Mouse (Mus musculus) cerebellum, postnatal 36 days (tissue): Measurements from ENCODE around the gene Rmi2.
"Not testable (repeated sequence)": the region's sequence is repeated elsewhere in the genome, so short reads cannot be mapped to it uniquely, and the experiment has no call there.

ENCODE experiments used
- DNase-seq, 2 experiments: peaks; one replicate each; pipeline ENCODE4 v3.0.0; 2021 to 2022; ENCODE audit warnings: mixed read lengths in 2 of 2

Rmi2 gene

DNA sequence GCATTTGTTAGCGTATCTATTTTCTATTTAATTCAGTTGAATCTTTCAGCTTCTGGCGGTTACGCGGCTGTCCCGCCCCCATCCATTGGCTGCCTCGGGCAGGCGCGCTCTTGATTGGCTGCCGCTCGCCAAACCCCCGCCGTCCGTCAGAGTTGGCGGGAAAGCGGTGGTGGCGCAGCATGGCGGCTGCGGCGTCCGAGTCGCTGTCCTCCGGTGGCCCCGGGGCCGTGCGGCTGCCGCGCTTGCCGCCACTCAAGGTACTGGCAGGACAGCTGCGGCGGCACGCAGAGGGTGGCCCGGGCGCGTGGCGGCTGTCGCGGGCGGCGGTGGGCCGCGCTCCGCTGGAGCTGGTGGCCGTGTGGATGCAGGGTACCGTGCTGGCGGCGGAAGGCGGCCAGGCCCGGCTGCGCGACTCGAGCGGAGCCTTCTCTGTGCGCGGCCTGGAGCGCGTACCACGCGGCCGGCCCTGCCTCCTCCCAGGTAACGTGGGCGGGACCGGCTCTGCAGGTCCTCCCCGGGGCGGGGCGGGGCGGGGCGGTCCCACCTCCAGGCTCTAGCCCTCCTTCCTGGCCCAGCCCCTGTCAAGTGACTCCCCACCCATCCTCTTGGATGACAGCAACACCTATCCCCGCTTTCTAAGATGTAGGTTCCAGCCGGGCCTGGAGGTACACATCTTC is at the start of gene Rmi2:
Rmi2 (plus strand) TSS at position 149 of the 677 bp plus-strand sequence.
- peak; percentile 83 to 86 for DNase-seq

DNA sequence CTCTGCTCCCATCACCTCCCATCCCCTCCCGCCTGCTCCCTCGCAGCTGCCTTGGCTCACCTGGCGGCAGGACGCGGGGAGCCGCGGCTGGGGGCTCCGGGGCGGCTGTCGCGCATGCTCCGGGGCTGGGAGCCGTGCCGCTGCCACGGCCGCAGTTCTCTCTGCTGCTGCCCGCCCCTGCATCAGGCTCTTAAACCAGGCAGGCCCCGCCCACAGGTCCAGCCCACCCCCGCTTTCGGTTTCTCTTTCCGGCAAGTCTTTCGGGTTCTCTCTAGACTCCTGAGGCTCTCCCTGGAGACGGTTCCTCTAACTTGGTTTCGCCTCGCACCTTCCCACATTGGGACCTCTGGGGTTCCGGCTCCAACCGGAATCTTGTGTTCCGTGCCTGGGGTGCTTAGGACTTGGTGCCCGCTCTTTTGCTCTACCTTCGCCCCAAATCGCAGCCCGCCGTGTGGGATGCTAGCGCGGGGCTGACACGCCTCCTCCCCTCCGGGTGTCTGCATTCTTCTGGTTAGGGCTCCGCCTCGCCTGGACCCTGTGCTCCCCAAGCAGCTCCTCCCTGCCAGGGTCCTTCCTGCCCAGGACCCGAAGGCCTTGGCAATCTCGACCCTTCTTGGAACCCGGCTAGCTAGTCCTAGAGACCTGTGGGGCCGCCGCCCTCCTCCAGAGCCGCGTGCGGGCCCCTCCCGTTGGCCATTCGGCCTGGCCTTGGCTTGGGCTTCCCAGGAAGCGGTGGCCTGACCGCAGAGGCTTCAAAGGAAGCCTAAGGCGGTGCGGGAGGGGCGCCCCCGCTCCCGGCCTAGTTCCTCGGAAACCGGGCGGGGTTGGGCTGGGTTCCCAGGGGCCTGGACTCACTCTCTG is 49.3 kb upstream of the Rmi2 start, which contains the start of gene Socs1:
Socs1 (minus strand) TSS at position 166 of the 861 bp plus-strand sequence.
- DNase-seq = peak; percentile 65 to 66

DNA sequence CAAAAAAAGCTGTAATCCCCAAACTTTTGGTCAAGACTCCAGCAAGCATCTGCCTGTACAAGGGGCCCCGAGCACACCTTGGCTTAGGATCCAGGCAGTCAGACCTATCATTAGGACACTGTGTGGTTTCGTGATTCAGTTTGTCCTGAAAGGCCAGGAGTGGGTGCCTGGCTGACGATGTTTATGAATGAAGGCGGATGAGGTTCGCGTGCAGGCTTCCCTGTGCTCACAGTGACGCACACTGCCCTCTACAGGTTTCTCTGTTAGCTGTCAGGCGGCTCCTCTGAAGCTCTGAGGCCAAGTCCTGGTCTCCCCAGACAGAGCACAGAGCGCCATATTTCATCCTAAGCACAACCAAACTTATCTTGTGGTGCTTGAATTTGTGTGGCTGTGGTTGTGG is 48.6 kb upstream of the Rmi2 start:
- DNase-seq = peak; percentile 81 to 86

DNA sequence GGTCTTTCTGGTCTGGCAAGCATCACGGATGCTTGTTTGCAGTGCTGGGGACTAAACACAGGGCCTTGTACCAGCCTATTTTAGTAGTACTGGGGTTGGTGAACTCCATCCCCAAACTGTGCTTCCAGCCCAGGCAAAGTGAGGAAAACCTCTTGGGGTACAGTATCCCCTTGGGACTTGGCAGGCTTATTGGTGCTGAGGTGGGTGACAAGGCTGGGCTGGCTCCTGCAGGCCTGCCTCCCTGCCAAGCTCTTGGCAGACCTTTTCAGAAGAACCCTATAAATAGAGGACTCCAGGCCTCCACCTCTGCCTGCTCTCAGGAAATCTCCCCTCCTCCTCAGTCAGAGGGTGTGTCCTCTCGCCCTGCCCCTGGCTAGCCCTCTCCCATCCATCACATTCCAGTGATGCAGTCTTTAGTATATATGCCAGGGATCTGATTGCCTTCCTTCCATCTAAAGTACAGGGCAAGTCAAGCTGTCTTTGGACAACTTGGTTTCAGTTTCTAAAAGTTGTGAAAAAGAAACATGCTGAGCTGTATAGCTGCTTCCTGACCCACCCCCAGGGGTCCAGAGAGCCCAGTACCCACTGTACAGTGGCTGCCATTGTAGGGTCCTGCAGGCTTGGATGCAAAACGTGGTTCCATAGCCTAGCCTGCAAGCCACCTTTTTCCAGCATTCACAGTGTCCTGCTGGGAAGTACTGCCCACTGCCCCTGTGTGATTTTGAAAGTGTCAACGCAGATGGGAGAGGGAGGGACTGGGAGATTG is 47.9 kb upstream of the Rmi2 start:
- DNase-seq = no peak

DNA sequence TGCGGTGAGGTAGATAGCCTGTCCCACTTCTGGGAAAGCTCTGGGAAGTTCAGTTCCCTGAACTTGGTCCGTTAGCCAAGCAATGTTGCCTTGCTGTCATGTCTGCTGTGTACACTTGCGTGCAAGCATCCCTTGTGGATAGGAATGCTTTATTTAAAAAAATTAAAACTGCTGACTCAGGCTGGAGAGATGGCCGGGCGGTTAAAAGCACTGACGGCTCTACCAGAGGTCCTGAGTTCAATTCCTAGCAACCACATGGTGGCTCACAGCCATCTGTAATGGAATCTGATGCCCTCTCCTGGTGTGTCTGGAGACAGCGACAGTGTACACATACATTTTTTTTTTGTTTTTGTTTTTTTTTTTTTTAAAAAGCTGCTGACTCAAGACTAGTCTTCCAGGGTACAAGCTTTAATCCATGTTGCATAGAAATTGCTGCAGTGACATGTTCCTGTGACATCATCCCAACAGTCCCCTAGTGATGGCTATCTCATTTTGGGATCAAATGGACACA is 47.3 kb upstream of the Rmi2 start:
- DNase-seq = no peak

DNA sequence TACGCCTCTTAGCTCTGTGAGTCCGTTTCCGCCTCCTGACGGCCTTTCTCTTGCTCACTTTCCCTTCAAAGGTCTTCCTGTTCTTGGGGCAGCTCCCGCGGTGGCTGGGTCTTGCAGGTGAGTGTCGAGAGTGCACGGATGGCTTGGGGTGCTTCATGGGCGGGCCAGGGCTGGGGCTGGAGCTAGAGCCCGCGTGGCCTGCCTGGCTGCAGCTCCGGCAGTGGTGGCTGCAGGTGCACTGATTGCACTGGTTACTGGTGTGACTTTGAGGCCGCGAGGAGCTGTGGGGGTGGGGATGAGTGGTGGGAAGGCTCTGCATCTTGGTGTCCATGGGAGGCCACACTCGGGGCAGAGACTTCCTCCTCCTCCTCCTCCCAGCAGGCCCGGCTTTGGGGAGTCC is 46.6 kb upstream of the Rmi2 start, which contains the start of gene Tnp2:
Tnp2 (minus strand) TSS at position 390 of the 400 bp plus-strand sequence.
- no peak for DNase-seq

DNA sequence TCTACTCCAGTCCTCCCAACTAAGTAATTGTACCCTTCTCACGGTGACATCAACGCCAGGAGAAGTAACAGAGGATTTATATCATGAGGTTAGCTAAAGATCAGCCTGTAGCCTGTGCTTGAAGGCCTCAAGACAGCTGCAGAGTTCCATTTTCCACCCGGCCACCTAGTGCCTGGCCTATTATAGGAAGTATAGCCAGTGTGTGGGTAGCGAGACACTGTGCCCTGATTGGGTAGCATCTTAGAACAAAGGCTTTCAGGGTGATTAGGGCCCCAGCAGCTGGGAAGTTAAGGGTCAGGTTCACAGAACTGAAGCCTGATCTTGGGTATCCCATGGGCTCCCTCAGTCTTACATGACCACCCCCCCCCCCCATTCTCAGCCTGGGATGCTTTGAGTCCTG is 46.0 kb upstream of the Rmi2 start:
- no peak for DNase-seq

DNA sequence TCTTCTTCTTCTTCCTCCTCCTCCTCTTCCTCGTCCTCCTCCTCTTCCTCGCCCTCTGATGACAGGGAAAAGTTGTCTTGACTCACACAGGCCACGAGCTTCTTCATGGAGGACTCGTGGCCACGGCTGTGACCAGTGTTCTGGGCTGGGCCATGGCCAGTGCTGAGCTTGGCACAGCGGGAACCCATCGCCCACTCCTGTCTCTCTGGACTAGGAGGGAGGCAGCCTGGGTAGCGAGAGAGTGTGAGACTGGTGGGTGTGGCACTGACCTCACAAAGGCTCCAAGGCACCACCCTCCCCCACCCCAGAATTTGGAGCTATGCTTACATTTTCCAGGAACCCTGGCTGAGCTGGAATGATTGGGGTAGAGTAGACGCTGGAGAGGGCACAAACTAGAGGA is 44.2 kb upstream of the Rmi2 start, which contains the start of gene Prm3:
Prm3 (minus strand) TSS at position 213 of the 400 bp plus-strand sequence.
- no peak for DNase-seq

DNA sequence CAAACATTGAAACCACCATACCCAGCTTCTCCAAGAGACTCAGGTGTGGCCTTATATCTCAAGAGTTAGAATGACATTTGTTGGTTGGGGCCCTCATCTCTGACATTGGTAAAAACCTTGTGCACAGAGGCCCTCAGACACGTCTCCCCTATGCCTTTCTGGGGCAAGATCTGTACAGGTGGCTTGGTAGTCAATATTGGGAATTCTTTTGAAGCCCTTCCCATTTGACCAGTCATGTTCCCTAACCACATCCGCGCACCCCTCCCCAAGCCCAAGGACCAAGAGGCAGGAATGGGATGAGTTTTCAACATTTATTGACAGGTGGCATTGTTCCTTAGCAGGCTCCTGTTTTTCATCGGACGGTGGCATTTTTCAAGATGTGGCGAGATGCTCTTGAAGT is 38.8 kb upstream of the Rmi2 start, which contains the start of gene Prm2:
Prm2 (minus strand) TSS at position 101 of the 400 bp plus-strand sequence.
- DNase-seq = no peak

DNA sequence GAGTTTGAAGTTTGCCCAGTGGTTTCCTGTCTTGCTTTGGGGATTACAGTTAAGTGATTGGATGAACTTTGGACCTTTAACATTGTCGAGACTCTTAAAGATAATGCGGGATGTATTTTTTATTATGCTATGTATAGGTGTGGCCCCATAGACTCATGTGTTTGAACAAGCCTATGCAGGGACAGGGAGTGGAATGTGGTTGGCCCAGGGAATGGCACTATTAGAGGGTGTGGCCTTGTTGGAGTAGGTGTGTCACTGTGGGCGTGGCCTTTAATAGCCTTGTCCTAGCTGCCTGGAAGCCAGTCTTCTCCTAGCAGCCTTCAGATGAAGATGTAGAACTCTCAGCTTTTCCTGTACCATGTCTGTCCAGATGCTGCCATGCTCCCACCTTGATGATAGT is 32.4 kb upstream of the Rmi2 start:
- not testable (repeated sequence) for DNase-seq

DNA sequence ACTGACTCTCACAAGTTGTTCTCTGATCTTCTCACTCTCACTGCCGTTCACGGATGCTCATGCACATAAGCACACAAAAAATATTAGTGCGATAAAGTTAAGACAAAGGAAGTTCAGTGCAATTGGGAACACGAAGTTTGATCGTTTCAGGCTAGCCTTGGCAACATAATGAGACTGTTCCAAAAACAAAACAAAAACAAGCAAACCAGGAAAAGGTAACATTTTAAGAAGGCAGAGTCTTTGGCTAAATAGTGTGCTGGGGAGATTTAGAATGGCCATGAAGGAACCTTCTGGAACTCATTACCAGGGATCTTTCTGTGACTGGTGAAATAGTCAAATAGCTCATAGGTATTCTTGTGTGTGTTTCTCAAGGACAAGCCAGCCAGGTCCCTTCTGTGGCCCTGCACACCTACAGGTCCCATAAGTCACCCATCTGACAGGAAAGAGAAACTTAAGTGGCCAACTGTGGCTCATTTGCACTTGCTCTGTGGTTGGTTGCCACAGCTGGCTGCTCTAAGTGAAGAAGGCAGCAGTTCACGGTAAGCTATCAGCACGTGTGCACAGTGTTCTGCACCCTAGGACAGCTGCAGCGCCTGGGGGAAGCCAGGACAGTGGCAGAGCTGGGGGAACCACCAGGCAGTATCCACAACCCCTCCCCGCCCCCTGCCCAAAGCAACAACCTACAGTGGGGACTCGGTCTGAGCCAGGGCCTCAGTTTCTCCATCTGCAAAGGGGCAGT is 28.9 kb upstream of the Rmi2 start, which contains the start of gene Prm1:
Prm1 (minus strand) TSS at position 51 of the 739 bp plus-strand sequence.
- DNase-seq = no peak

DNA sequence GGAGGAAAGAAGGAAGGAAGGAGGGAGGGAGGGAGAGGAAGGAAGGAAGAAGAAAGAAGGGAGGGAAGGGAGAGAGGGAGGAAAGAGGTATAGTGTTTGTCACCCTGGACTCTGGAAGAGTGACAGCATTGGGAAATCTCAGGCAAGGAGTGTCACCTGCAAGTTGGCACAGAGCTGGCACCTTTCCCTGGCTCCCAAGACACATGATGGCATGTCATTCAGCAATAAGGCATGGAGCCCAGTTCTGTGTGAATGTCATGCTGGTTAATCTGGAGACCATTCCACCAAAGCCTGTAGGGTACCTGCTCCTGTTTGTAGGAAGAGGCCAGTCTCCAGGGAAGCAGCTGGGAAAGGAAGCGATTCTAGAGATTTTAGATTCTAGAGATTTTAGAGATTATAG is 24.5 kb upstream of the Rmi2 start:
- peak; percentile 43 to 52 for DNase-seq

DNA sequence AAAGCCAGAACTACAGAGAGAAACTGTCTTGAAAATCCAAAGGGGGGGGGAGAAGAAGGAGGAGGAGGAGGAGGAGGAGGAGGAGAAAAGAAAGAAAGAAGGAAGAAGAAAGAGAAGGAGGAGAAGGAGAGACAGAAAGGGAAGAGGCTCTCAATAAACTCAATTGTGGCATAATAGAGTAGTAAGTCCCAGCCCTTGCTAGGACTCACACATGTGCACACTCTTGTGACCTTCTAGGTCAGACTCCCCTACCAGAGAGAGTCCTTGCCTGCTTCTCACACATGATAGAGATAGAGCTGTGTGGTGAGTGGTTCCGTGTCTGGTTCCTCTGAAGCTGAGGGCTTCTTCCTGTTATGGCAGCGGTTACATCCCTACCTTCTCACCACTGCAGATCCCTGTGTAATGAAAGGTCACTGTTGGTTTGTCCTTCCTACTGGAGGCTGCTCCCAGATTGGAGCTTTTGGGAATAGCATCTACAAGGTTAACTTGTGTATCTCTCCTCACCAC is 21.9 kb upstream of the Rmi2 start, which contains the start of gene Gm11172:
Gm11172 (plus strand) TSS at position 51 of the 507 bp plus-strand sequence.
- no peak for DNase-seq

DNA sequence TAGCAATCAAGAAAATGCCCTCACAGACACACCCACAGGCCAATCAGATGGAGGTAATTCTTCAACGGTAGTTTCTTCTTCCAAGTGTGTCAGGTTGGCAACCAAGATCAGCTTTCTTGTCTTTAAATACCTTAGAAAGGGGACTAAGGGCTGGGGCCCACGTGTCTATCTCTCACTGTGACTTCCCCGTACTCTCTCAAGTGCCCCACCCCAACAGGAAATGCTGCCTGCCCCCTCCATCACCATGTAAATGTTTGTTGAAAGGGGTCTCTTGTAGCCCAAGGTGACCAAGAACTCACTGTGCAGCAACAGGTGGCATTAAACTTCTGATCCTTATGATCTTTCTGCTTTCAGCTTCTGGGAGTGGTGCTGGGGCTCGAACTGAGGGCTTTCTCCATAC is 21.1 kb upstream of the Rmi2 start:
- DNase-seq = no peak

DNA sequence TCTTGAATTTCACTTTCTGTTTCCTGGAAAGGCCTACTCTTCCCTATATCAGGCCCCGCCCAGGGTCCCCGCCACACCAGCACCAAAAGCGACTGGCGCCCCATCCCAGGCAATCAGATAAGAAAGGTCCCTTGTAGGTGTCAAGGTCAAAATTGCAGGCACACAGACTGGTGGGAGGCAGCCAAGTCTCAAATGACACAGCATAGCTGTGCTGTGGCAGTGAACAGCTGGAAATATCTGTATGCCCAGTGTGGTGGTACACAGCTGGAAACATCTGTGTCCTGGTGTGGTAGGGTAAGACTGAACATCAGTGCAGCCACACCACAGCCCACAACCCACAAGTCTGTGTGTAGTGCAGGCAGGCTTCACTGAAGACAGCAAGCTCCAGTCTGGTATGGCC is 20.0 kb upstream of the Rmi2 start:
- DNase-seq = no peak

DNA sequence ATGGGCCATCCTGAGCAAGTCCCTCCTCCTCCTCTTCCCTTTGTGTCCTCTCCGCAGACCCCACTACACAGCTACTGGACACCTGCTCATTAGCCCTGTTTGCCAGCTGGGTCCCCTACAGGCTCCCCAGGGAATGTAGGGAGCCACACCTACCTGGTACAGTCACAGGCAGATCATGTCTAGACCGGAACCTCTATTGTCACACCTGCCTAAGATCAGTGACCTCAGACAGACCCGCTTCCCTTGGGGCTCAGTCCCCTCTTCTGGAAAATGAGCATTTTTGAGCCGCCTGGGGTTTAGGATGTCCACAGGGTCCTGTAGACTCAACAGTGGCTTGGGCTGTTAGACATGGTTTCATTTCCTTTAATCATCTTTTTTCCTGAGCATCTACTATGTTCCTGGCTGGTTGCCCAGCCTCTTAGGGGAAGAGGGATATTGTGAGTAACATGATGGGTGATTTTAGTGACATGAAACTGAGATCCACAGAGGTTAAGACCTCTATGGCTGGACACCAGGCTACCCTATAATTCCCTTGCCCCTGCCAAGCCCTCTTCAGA is 16.2 kb upstream of the Rmi2 start:
- DNase-seq = no peak

DNA sequence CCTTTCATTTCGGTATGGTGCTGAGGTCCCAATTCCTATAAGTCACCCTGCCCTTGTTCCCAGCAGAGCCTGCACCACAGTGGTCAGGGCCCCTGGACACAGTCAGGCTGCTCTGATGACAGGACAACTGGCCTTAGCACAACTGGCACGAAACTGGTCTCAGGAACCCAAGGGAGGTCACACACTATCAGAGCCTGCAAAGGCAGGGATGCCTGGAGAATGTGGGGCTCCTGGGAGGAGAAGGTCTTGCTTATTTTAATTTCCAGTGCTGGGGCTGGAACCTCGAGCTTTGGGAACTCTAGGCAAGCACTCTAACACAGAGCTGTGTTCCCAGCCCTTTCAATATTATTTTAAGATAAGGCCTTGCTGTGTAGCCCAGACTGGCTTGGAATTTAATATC is 14.9 kb upstream of the Rmi2 start:
- DNase-seq = no peak

DNA sequence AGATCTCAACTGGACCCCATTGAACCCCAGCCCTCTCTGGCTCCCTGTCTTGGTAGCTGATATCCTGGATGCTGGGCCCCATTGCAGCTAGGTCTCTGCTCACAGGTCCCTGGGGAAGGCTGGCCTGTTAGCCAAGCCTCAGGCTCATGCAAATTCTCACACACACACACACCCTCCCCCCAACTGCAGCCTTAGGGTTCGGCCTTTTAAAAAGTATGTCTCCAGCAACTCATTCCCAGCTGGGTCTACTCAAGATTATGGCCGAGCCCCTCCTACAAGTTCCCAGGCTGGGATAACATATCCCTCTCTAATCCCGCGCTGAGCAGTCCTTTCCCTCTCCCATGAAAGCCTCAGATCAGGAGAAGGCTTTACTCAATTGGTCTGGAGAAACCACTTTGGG is 13.5 kb upstream of the Rmi2 start:
- DNase-seq = no peak

DNA sequence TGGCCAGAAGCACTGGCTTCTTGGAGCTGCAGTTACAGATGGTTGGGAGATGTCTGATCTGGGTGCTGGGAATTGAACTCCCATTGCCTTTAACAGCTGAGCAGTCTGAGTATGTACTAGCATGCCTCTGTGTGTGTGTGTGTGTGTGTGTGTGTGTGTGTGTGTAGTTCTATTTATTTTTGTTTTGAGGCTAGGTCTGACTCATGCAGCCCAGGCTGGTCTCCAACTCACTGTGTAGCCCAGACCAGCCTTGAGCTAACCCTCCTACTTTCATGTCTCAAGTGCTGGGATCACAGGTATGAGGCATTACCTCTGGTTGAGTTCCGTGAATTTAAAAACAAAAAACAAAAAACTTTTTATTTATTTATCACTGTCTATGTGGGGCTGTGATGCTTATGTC is 10.3 kb upstream of the Rmi2 start:
- no peak for DNase-seq

DNA sequence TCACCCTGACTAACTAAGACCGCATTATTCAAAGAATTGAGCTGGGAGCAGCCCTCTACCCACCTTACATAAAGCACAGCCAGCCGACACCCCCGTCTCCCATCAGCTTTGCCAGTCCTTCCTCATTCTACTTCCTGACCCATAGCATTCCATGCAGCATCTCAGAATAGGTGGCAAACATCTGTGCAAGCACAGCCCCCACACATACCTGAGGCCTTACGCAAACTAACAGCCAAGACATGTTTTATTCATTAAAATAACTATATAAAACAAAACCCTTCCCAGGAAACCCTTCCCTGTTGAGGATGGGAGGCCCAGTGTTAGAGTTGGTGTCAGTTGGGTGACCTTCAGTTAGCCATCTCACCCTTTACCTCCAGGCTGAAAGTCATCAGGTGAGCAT is 9.0 kb upstream of the Rmi2 start:
- DNase-seq = no peak

DNA sequence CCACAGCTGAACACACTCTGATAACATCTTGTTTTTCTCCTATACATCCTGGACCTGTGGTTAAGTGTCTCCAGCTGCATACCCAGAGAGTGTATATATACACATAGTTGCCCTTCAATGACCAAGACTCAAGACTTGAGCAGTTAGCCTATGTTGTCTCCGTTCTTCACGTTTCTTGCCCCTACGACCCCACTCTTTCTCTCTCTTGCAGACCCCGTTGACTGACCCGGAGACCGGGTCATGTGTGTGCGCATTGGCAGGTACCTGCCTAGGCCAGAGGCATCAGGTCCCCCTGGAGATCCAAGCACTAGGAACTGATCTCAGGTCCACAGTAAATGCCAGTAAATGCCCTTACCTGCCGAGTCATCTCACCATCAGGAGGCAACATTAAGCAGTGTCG is 7.6 kb upstream of the Rmi2 start:
- no peak for DNase-seq
